Comparison of ENCODE assay signal across 30 mouse cellular contexts in genomic region chr13:56506871-56507496, GRCm38 (mm10). TPM values are rescaled to one million over a fixed set of nuclear protein-coding genes. Genes with fewer than 3 reads are reported as not detected.
A peak's percentile ranks its signal among the peaks of the same experiment; 100 is the strongest.
DNase-seq lines count a peak whose midpoint lies in the region; ATAC-seq lines count a peak whose summit lies in the region.
"Had no signal": no experiment of that assay in that cellular context is flagged by ENCODE, and none has a peak within 500 bp of the region (broad histone marks: within the 10 kb centered on the region; RNA-seq: fewer than 3 reads in every experiment).

No protein-coding gene starts in this region.

- H3K9ac ChIP-seq in kidney, embryonic 16.5 days (replicated peaks; ENCODE audit: low read length), result no peak overlapping the region
- no peak overlapping the region for H3K9ac ChIP-seq in heart, embryonic 11.5 days (ENCODE audit: low read depth, low read length)
- H3K9ac ChIP-seq: embryonic facial prominence, embryonic 13.5 days; forebrain, embryonic 15.5 days; hindbrain, embryonic 14.5 days; kidney, embryonic 15.5 days; liver, embryonic 14.5 days; midbrain, embryonic 15.5 days had no signal

- peaks cover 4% of the 10 kb centered on the region; the same call in 1 of the 2 replicates for H3K9me3 ChIP-seq in kidney, embryonic 16.5 days (ENCODE audit: low read length)
- H3K9me3 ChIP-seq in heart, embryonic 11.5 days (replicated peaks; ENCODE audit: control insufficient read depth, low read length), result no peaks in the 10 kb centered on the region
- H3K9me3 ChIP-seq: forebrain, embryonic 15.5 days; heart, embryonic 10.5 days; kidney, embryonic 15.5 days; midbrain, embryonic 15.5 days had no signal

- no peak overlapping the region for H3K27ac ChIP-seq in kidney, embryonic 16.5 days (ENCODE audit: low read length)
- no peak overlapping the region for H3K27ac ChIP-seq in heart, embryonic 11.5 days (ENCODE audit: low read depth, low read length)
- H3K27ac ChIP-seq: embryonic facial prominence, embryonic 13.5 days; forebrain, embryonic 15.5 days; heart, embryonic 10.5 days; hindbrain, embryonic 14.5 days; kidney, embryonic 15.5 days; liver, embryonic 14.5 days; midbrain, embryonic 15.5 days had no signal

- peak; percentile 15 to 23 for DNase-seq in natural killer cell, adult 2 months (ENCODE audit: low spot score in 2 of 2)
- DNase-seq in thymus, postnatal 25 days, result peak; percentile 62
- DNase-seq in right cerebral cortex, postnatal 36 days (ENCODE audit: low spot score in 2 of 2), result no peak
- DNase-seq: adrenal gland, adult 2 months; cerebellum, adult 9-10 months; gastrocnemius, postnatal 14 days; heart, postnatal 10 days; retina, postnatal 1 day had no signal

- H3K4me3 ChIP-seq in kidney, embryonic 16.5 days (ENCODE audit: low read length), result no peak overlapping the region
- no peak overlapping the region for H3K4me3 ChIP-seq in heart, embryonic 11.5 days (ENCODE audit: low read depth, low read length)
- H3K4me3 ChIP-seq: embryonic facial prominence, embryonic 13.5 days; forebrain, embryonic 15.5 days; heart, embryonic 10.5 days; kidney, embryonic 15.5 days; megakaryocyte, embryonic 14.5 days; midbrain, embryonic 15.5 days; myocyte had no signal

- H3K36me3 ChIP-seq in kidney, embryonic 16.5 days (ENCODE audit: insufficient read depth, low read length), result no peaks in the 10 kb centered on the region
- H3K36me3 ChIP-seq in heart, embryonic 11.5 days (ENCODE audit: control insufficient read depth, insufficient read depth, low read length), result no peaks in the 10 kb centered on the region
- H3K36me3 ChIP-seq: embryonic facial prominence, embryonic 13.5 days; forebrain, embryonic 15.5 days; heart, embryonic 10.5 days; kidney, embryonic 15.5 days; midbrain, embryonic 15.5 days had no signal

- H3K4me2 ChIP-seq in kidney, embryonic 16.5 days (replicated peaks; ENCODE audit: low read depth, low read length), result no peak overlapping the region
- H3K4me2 ChIP-seq in heart, embryonic 11.5 days, result no peak overlapping the region
- H3K4me2 ChIP-seq: embryonic facial prominence, embryonic 13.5 days; forebrain, embryonic 15.5 days; hindbrain, embryonic 14.5 days; kidney, embryonic 15.5 days; midbrain, embryonic 15.5 days had no signal

- 75% methylated on average over 6 of the region's 6 CpGs for WGBS in kidney, embryonic 16.5 days
- 77% methylated on average over 6 of the region's 6 CpGs for WGBS in heart, embryonic 11.5 days (ENCODE audit: insufficient replicate concordance)

- H3K27me3 ChIP-seq in kidney, embryonic 16.5 days (ENCODE audit: insufficient read depth, low read length), result no peaks in the 10 kb centered on the region
- no peaks in the 10 kb centered on the region for H3K27me3 ChIP-seq in heart, embryonic 11.5 days (ENCODE audit: control insufficient read depth, insufficient read depth, low read length)
- H3K27me3 ChIP-seq: embryonic facial prominence, embryonic 13.5 days; forebrain, embryonic 15.5 days; kidney, embryonic 15.5 days; midbrain, embryonic 15.5 days had no signal

- H3K4me1 ChIP-seq in kidney, embryonic 16.5 days (ENCODE audit: insufficient read depth, low read length), result no peaks in the 10 kb centered on the region
- no peaks in the 10 kb centered on the region for H3K4me1 ChIP-seq in heart, embryonic 11.5 days (ENCODE audit: control insufficient read depth, insufficient read depth, low read length)
- H3K4me1 ChIP-seq: embryonic facial prominence, embryonic 13.5 days; forebrain, embryonic 15.5 days; heart, embryonic 10.5 days; kidney, embryonic 15.5 days; megakaryocyte, embryonic 14.5 days; midbrain, embryonic 15.5 days had no signal

- peak; percentile 90 for ATAC-seq in CD4-positive, CD25-positive, alpha-beta regulatory T cell, adult 4 months
- peak; percentile 25; the same call in 1 of the 2 replicates for ATAC-seq in granulocyte monocyte progenitor cell, adult 5-6 weeks (replicated peaks; ENCODE audit: poor library complexity, severe bottlenecking)
- no peak for ATAC-seq in kidney, embryonic 16.5 days (ENCODE audit: low FRiP score, low TSS enrichment)
- ATAC-seq in heart, embryonic 11.5 days (replicated peaks; ENCODE audit: insufficient number of reproducible peaks, low FRiP score, low TSS enrichment), result no peak
- ATAC-seq: forebrain, embryonic 15.5 days; intestine, embryonic 16.5 days; midbrain, embryonic 15.5 days had no signal

RNA-seq across cellular contexts. Expression of gene Fbxl21, which starts 15.3 kb away (rescaled TPM):
- polyA plus RNA-seq in CD4-positive, CD25-positive, alpha-beta regulatory T cell, adult 4 months (2017; shearing (Covaris generic)), result 1 to 10 TPM; 1.6 to 2.2 TPM
- total RNA-seq in granulocyte monocyte progenitor cell, adult 5-6 weeks (2014; fragmentation: Nextera tagmentation), result 1.3 TPM in 1 of 2 replicates, not detected in the other
- total RNA-seq in granulocyte monocyte progenitor cell, adult 5-6 weeks (2017), result 0.22 and 0.57 TPM in 2 replicates
- 2.0 and 2.8 TPM in 2 replicates for polyA plus RNA-seq in kidney, embryonic 16.5 days (2015; fragmentation: Nextera tagmentation; extraction: Ambion mirVana)
- polyA plus RNA-seq in heart, embryonic 11.5 days (2014; fragmentation: Nextera tagmentation; extraction: Ambion mirVana), result 1.2 and 1.9 TPM in 2 replicates
- total RNA-seq: CH12.LX, MEL had no signal

RNA-seq across cellular contexts. Expression of gene Il9, which starts 24.9 kb away (rescaled TPM):
- polyA plus RNA-seq in CD4-positive, CD25-positive, alpha-beta regulatory T cell, adult 4 months (2017; shearing (Covaris generic)), result not detected
- not detected in 2 replicates for total RNA-seq in granulocyte monocyte progenitor cell, adult 5-6 weeks (2014; fragmentation: Nextera tagmentation)
- total RNA-seq in granulocyte monocyte progenitor cell, adult 5-6 weeks (2017), result not detected in 2 replicates
- polyA plus RNA-seq in kidney, embryonic 16.5 days (2015; fragmentation: Nextera tagmentation; extraction: Ambion mirVana), result not detected in 2 replicates
- polyA plus RNA-seq in heart, embryonic 11.5 days (2014; fragmentation: Nextera tagmentation; extraction: Ambion mirVana), result not detected in 2 replicates
- total RNA-seq: adrenal gland, adult 2 months; CH12.LX; gastrocnemius, postnatal 14 days; heart, postnatal 10 days; layer of hippocampus, postnatal 14 days; left cerebral cortex, postnatal 14 days; MEL had no signal
- polyA plus RNA-seq: adrenal gland, adult 2 months; embryonic facial prominence, embryonic 13.5 days; forebrain, embryonic 15.5 days; heart, embryonic 10.5 days; hindbrain, embryonic 14.5 days; intestine, embryonic 16.5 days; kidney, embryonic 15.5 days; large intestine, adult 2 months; limb, embryonic 14.5 days; liver, embryonic 14.5 days; lung, embryonic 16.5 days; midbrain, embryonic 15.5 days; myocyte had no signal

RNA-seq across cellular contexts. Expression of gene Lect2, which starts 41.3 kb away (rescaled TPM):
- polyA plus RNA-seq in CD4-positive, CD25-positive, alpha-beta regulatory T cell, adult 4 months (2017; shearing (Covaris generic)), result not detected
- total RNA-seq in granulocyte monocyte progenitor cell, adult 5-6 weeks (2014; fragmentation: Nextera tagmentation), result not detected in 2 replicates
- not detected in 2 replicates for total RNA-seq in granulocyte monocyte progenitor cell, adult 5-6 weeks (2017)
- polyA plus RNA-seq in kidney, embryonic 16.5 days (2015; fragmentation: Nextera tagmentation; extraction: Ambion mirVana), result 1.1 and 1.2 TPM in 2 replicates
- polyA plus RNA-seq in heart, embryonic 11.5 days (2014; fragmentation: Nextera tagmentation; extraction: Ambion mirVana), result 0.37 and 1.1 TPM in 2 replicates
- total RNA-seq: CH12.LX; gastrocnemius, postnatal 14 days; heart, postnatal 10 days; layer of hippocampus, postnatal 14 days; left cerebral cortex, postnatal 14 days; MEL had no signal
- polyA plus RNA-seq: adrenal gland, adult 2 months; embryonic facial prominence, embryonic 13.5 days; forebrain, embryonic 15.5 days; hindbrain, embryonic 14.5 days; limb, embryonic 14.5 days; lung, embryonic 16.5 days; midbrain, embryonic 15.5 days; myocyte; testis, adult 2 months had no signal

Comparison
In these comparisons a context has a peak if more than half of its experiments do, and no peak if none do; other contexts are left out.
1. ATAC-seq: peak in CD4-positive, CD25-positive, alpha-beta regulatory T cell, adult 4 months (single experiment) and granulocyte monocyte progenitor cell, adult 5-6 weeks (single experiment); none in kidney, embryonic 16.5 days (single experiment) and heart, embryonic 11.5 days (single experiment).
2. DNase-seq: peak in natural killer cell, adult 2 months (2 of 2) and thymus, postnatal 25 days (single experiment); none in right cerebral cortex, postnatal 36 days (0 of 2).